Mouse (Mus musculus) liver, adult 2 months (tissue): ENCODE measurements around the gene Adgrf3. TPM values are rescaled to one million over a fixed set of nuclear protein-coding genes. Genes with fewer than 3 reads are reported as not detected.
A peak's percentile ranks its signal among the peaks of the same experiment; 100 is the strongest.

Source experiments
- DNase-seq: peaks from one replicate; pipeline ENCODE4 v3.0.0-alpha.2; 2011; ENCODE audit warnings: low read depth, low spot score; ENCODE audit errors: extremely low read depth
- H3K27ac ChIP-seq: fragments of 200-500 bp; replicated peaks from 2 replicates; pipeline ENCODE4 v1.5.1; 2012; ENCODE audit warnings: low read depth, mild to moderate bottlenecking, control low read depth, inconsistent platforms, low read length; ENCODE audit not compliant: insufficient read depth
- H3K27me3 ChIP-seq: fragments of 200-500 bp; 2 replicates; pipeline ENCODE4 v1.6.1; 2012; ENCODE audit warnings: mild to moderate bottlenecking, moderate library complexity, low read length, inconsistent platforms; ENCODE audit not compliant: control insufficient read depth, insufficient read depth
- H3K36me3 ChIP-seq: fragments of 200-500 bp; 2 replicates; pipeline ENCODE4 v1.6.1; 2012; ENCODE audit warnings: low read length, inconsistent platforms; ENCODE audit not compliant: control insufficient read depth, insufficient read depth
- H3K4me1 ChIP-seq: fragments of 200-500 bp; 2 replicates; pipeline ENCODE4 v1.6.1; 2011; ENCODE audit warnings: low read length; ENCODE audit not compliant: control insufficient read depth, insufficient read depth
- H3K4me3 ChIP-seq: fragments of 200-500 bp; 2 replicates; pipeline ENCODE4 v1.5.1; 2011; ENCODE audit warnings: low read depth, mild to moderate bottlenecking, control low read depth, low read length, moderate library complexity; ENCODE audit not compliant: insufficient read depth
- H3K79me2 ChIP-seq: fragments of 200-500 bp; 2 replicates; pipeline ENCODE4 v1.6.1; 2012; ENCODE audit warnings: inconsistent platforms, mild to moderate bottlenecking, low read length, moderate library complexity; ENCODE audit not compliant: control insufficient read depth, insufficient read depth
- H3K9ac ChIP-seq: fragments of 200-500 bp; 2 replicates; pipeline ENCODE4 v1.6.1; 2012; ENCODE audit warnings: low read depth, mild to moderate bottlenecking, control low read depth, inconsistent platforms, low read length
- CTCF ChIP-seq: fragments of 200-500 bp; IDR thresholded peaks from 2 replicates; pipeline ENCODE4 v1.5.1; 2011; ENCODE audit warnings: low read depth, low read length, control low read depth
- POLR2A ChIP-seq: fragments of 200-500 bp; IDR thresholded peaks from 2 replicates; pipeline ENCODE4 v1.6.1; 2011; ENCODE audit warnings: low read length, control low read depth; ENCODE audit not compliant: insufficient read depth; ENCODE audit errors: extremely low read depth
- WGBS: fragments of 180-500 bp; shearing (Covaris S2); methylation state at CpG from one replicate; pipeline ENCODE4 v1.1.7; 2018; 5-methylcytosine and 5-hydroxymethylcytosine counted together
- polyA plus RNA-seq: library from polyadenylated mRNA; depleted of rRNA; stranded (reverse); fragments of >200 nt; gene quantifications from 2 replicates; pipeline ENCODE4 v1.2.3, GENCODE M21; 2012
- total RNA-seq: library from RNA; depleted of rRNA; stranded (reverse); fragments of >200 nt; gene quantifications from 2 replicates; pipeline ENCODE4 v1.2.3, GENCODE M21; 2014

Gene Adgrf3
- total and polyA plus RNA-seq, 2 experiments = not detected

DNA sequence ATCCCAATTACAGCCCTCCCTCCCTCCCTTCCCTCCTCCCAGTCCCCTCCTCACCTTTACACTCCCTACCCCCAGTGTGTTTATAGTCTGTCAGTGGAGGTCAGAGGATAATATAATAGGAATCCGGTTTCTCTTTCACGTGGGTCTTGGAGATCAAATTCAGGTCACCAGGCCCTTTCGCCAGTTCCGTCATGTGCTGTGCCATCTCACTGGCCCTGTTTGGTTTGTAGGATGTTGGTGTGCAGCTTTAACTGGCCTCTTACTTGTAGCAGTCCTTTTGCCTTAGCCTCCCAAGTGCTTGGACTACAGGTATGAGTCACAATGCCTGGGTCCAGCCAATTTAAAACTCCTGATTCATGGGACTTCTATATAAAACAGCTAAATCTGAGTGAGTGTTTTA, 29.7 kb downstream of the Adgrf3 start:
- H3K4me1 ChIP-seq = no peaks in the 10 kb centered on the region; the same call in 1 of the 2 replicates
- 62% methylated on average over 4 of the region's 4 CpGs for WGBS
- peaks cover 86% of the 10 kb centered on the region for H3K36me3 ChIP-seq

DNA sequence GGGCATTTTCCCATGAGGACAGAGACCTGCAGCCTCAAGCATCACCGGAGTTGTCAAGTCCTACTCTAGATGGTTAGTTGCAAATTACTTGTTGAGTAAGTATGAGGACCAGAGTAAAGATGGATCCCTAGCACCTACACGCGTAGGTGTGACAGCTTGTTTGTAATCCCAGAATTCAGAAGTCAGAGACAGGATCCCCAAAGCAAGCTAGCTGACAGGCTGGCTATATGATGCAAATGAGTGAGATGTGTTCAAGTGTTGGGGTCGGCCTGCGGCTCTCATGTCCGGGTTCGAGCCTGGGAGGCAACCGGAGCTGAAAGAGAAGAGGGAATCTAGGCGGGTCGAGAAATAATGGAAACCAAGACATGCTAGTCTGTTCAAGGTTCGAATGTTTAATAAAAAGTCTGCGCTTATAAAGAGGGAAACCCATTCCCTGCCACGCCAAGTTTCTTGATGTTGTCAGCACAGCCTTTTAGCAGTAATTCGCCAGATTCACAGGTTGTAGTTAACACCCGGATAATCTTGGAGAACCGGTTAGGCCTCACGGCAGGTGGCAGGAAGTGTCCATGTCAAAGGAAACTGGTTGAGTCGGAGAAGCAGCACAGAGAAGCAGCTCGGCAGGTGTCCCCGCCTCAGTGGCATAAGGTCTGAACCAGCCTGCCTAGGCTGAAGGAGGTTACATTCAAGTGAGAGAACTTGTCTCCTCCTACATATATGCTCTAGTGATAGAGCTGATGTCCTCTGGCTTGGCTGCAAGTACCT, 32.4 kb downstream of the Adgrf3 start:
- no peak overlapping the region for H3K9ac ChIP-seq
- H3K4me3 ChIP-seq = no peak overlapping the region
- 83% methylated on average over 20 of the region's 20 CpGs for WGBS
- TF ChIP-seq CTCF (no peak), POLR2A (no peak)
- H3K27me3 ChIP-seq = no peaks in the 10 kb centered on the region
- peaks cover 15% of the 10 kb centered on the region for H3K4me1 ChIP-seq
- DNase-seq = no peak
- peaks cover 75% of the 10 kb centered on the region for H3K36me3 ChIP-seq
- H3K27ac ChIP-seq = no peak overlapping the region
- peaks cover 5% of the 10 kb centered on the region; the same call in 1 of the 2 replicates for H3K79me2 ChIP-seq

More for the DNA sequence above, 29.7 kb downstream of the Adgrf3 start:
- H3K9ac ChIP-seq = no peak overlapping the region
- H3K79me2 ChIP-seq = peaks cover 5% of the 10 kb centered on the region; the same call in 1 of the 2 replicates
- no peak overlapping the region for H3K4me3 ChIP-seq
- TF ChIP-seq CTCF (no peak), POLR2A (no peak)
- H3K27me3 ChIP-seq = no peaks in the 10 kb centered on the region
- no peak overlapping the region for H3K27ac ChIP-seq
- no peak for DNase-seq

DNA sequence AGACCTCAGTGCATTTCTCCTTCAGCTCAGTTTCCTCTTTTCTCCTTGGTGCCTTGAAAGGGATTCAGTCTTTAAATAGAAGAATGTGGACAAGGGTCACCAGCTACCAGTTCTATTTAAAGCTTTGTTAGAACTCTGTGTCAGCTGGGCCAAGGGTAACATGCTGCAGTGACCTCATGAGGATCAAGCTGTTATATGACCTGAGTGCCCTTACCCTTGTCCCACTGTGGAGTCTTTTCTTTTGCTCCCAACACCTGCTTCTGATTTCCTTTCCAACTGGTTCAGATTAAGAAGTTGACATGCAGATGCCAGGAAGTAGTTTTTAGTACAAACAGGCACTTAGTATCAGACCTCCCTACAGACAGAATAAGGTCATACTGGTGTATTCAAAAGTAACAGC, 33.4 kb downstream of the Adgrf3 start:
- Histone ChIP-seq H3K36me3 (peaks cover 72% of the 10 kb centered on the region), H3K27me3 (no peaks in the 10 kb centered on the region), H3K79me2 (peaks cover 5% of the 10 kb centered on the region; the same call in 1 of the 2 replicates), H3K4me3 (no peak overlapping the region), H3K4me1 (peaks cover 20% of the 10 kb centered on the region), H3K27ac (0 out of 2 replicates have a peak overlapping the region, but pooled peaks have one; percentile 7), H3K9ac (no peak overlapping the region)
- peak; percentile 72 for DNase-seq
- TF ChIP-seq POLR2A (no peak), CTCF (no peak)

DNA sequence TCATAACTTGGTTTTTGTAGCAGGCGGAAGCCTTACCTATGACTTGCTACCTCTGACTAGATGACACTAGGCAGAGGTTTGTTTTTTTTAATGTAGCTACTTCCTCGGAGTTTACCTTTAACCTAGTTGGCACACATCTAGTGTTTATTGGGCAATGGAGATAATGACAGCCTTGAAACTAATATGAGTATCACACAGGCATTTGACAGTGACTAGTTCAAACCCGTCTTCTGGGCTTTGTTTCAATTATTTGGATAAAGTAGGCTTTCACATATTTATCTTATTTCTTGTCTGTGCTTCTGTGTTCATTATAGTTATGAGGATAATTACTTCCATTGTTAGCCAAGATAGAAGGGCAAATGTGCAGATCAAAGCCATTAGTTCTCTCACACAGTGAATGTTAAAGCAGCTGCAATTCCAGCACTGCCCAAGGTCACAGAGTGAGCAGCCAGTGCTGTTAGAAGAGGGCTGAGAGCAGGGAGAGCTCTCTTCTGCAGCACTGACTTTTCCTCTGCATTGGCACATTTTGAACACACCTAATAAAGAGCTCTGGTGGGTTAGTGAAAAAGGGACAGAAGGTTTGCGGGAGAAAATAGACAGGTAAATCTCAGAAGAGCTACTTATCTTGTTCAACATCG, 35.1 kb downstream of the Adgrf3 start:
- DNase-seq = peak; percentile 95
- peaks cover 26% of the 10 kb centered on the region for H3K4me1 ChIP-seq
- no peak overlapping the region for H3K9ac ChIP-seq
- no peak for TF ChIP-seq CTCF
- TF ChIP-seq POLR2A = no peak
- H3K79me2 ChIP-seq = peaks cover 5% of the 10 kb centered on the region; the same call in 1 of the 2 replicates
- no peak overlapping the region for H3K4me3 ChIP-seq
- H3K36me3 ChIP-seq = peaks cover 69% of the 10 kb centered on the region
- 46% methylated on average over 5 of the region's 5 CpGs for WGBS
- H3K27ac ChIP-seq = peak overlapping the region; percentile 54
- no peaks in the 10 kb centered on the region for H3K27me3 ChIP-seq

DNA sequence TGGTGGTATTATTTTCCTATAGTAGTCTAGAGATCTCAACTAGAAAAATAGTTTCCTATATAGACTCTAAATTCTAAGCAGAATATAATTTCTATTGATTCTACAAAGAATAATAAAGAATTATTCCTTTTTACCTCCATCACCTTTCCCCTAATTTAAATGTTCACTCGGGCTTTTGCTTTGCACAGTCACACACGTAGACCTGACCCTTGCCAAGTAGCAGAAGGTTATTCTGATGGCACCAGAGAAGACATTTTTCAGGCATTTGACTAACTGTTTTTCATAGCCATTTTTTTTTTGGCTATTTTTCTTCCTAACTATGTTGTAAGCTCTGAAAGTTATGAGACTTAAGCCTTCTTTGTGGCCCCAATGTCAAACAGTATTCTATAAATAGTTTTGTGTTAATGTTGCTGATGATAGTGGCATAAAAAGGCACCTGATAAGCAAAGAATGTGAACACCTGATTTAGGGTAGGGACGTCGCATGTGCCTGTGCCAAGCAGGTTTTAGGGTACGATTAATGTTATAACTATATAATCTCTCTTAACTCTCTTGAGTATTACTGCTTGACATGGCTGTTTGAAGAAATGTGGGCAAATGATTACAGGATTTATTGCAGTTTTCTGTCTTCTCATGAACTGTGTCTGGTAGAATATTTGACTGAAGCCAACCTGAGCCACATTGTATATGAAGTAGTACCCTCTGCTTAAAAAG, 40.1 kb downstream of the Adgrf3 start:
- peak overlapping the region; percentile 49; the same call in 1 of the 2 replicates for H3K27ac ChIP-seq
- WGBS = 59% methylated on average over 5 of the region's 5 CpGs
- no peak for TF ChIP-seq POLR2A
- TF ChIP-seq CTCF = no peak
- H3K4me1 ChIP-seq = peaks cover 39% of the 10 kb centered on the region
- H3K27me3 ChIP-seq = no peaks in the 10 kb centered on the region
- no peak overlapping the region for H3K4me3 ChIP-seq
- no peak overlapping the region for H3K9ac ChIP-seq
- peak; percentile 58 for DNase-seq
- peaks cover 14% of the 10 kb centered on the region; the same call in 1 of the 2 replicates for H3K79me2 ChIP-seq
- H3K36me3 ChIP-seq = peaks cover 52% of the 10 kb centered on the region
